Mouse (Mus musculus) left cerebral cortex, postnatal 25 days (tissue): ENCODE measurements at regions not wholly inside any gene's neighbourhood (a gene's known extent, or its start where the extent isn't known, plus 50 kb on each side); places are given as distances from the start of the nearest gene placed in this dataset.
"Not testable (repeated sequence)": the region's sequence is repeated elsewhere in the genome, so short reads cannot be mapped to it uniquely, and the experiment has no call there.

Experiments used
- DNase-seq, 2 experiments: peaks; one replicate each; pipeline ENCODE4 v3.0.0; 2022; ENCODE audit warnings: low spot score in 2 of 2, mixed read lengths in 1 of 2
- intact Hi-C: fragments of 180-260 bp; cut with DNase I; formaldehyde crosslinking; loops from one replicate; pipeline ENCODE4 v1.15.1; 2025

- intact Hi-C loops, result loop anchor here (2.0 to 10.0 kb wide), 8 partner anchors 68 to 910 kb away; partner anchors contain the start of gene Tbl1xr1
Measured at GRCm38 (mm10) chr3:21564847-21565485, 511.5 kb upstream of the Tbl1xr1 start.

GRCm38 (mm10) chr3:21569721-21570120 is 506.7 kb upstream of the Tbl1xr1 start:
- intact Hi-C loops, result loop anchor here (5.0 to 10.0 kb wide), 4 partner anchors 413 to 915 kb away; no protein-coding TSS in a partner anchor
- peak in 1 of 2 experiments; percentile 92 for DNase-seq

More at GRCm38 (mm10) chr3:21564847-21565485, 511.5 kb upstream of the Tbl1xr1 start:
- no peak for DNase-seq

- DNase-seq, result no peak
- intact Hi-C loops, result no loop called here
Measured at GRCm38 (mm10) chr3:21578635-21579034, 497.8 kb upstream of the Tbl1xr1 start.

GRCm38 (mm10) chr3:21582122-21582521 is 494.3 kb upstream of the Tbl1xr1 start:
- no peak for DNase-seq
- intact Hi-C loops, result no loop called here

GRCm38 (mm10) chr3:21585767-21586166 is 490.7 kb upstream of the Tbl1xr1 start:
- DNase-seq, result no peak

GRCm38 (mm10) chr3:21606846-21607245 is 469.6 kb upstream of the Tbl1xr1 start:
- no peak for DNase-seq
- intact Hi-C loops, result no loop called here

More at GRCm38 (mm10) chr3:21585767-21586166, 490.7 kb upstream of the Tbl1xr1 start:
- intact Hi-C loops, result no loop called here

GRCm38 (mm10) chr3:21610231-21610630 is 466.2 kb upstream of the Tbl1xr1 start:
- intact Hi-C loops, result no loop called here

GRCm38 (mm10) chr3:21621745-21622144 is 454.7 kb upstream of the Tbl1xr1 start:
- intact Hi-C loops, result no loop called here

More at GRCm38 (mm10) chr3:21610231-21610630, 466.2 kb upstream of the Tbl1xr1 start:
- no peak for DNase-seq

GRCm38 (mm10) chr3:21625039-21625438 is 451.4 kb upstream of the Tbl1xr1 start:
- intact Hi-C loops, result no loop called here

More at GRCm38 (mm10) chr3:21621745-21622144, 454.7 kb upstream of the Tbl1xr1 start:
- no peak for DNase-seq

GRCm38 (mm10) chr3:21626029-21626428 is 450.4 kb upstream of the Tbl1xr1 start:
- peak; percentile 32 to 42 for DNase-seq
- intact Hi-C loops, result no loop called here

More at GRCm38 (mm10) chr3:21625039-21625438, 451.4 kb upstream of the Tbl1xr1 start:
- DNase-seq, result no peak

- intact Hi-C loops, DNase-seq: not testable (repeated sequence)
Measured at GRCm38 (mm10) chr3:21627048-21627447, 449.4 kb upstream of the Tbl1xr1 start.

GRCm38 (mm10) chr3:21633600-21634221 is 442.7 kb upstream of the Tbl1xr1 start:
- DNase-seq, result peak in 1 of 2 experiments; percentile 40
- intact Hi-C loops, result loop anchor here (5.0 kb wide), 2 partner anchors 304 to 444 kb away; partner anchors contain the start of gene Tbl1xr1

- intact Hi-C loops, result loop anchor here (5.0 kb wide), 2 partner anchors 303 to 443 kb away; partner anchors contain the start of gene Tbl1xr1
- DNase-seq, result no peak
Measured at GRCm38 (mm10) chr3:21634675-21635204, 441.7 kb upstream of the Tbl1xr1 start.

- intact Hi-C loops, result no loop called here
- DNase-seq, result peak in 1 of 2 experiments; percentile 41
Measured at GRCm38 (mm10) chr3:21638886-21639285, 437.6 kb upstream of the Tbl1xr1 start.

GRCm38 (mm10) chr3:21639576-21639975 is 436.9 kb upstream of the Tbl1xr1 start:
- intact Hi-C loops, result no loop called here
- DNase-seq, result no peak

- intact Hi-C loops, result loop anchor here (10.0 kb wide), 1 partner anchor 149 kb away; no protein-coding TSS in a partner anchor
- DNase-seq, result peak in 1 of 2 experiments; percentile 62
Measured at GRCm38 (mm10) chr3:21644086-21644485, 432.4 kb upstream of the Tbl1xr1 start.

- intact Hi-C loops, result loop anchor here (10.0 kb wide), 1 partner anchor 150 kb away; no protein-coding TSS in a partner anchor
- DNase-seq, result peak in 1 of 2 experiments; percentile 71
Measured at GRCm38 (mm10) chr3:21645268-21645667, 431.2 kb upstream of the Tbl1xr1 start.

GRCm38 (mm10) chr3:21649885-21650469 is 426.5 kb upstream of the Tbl1xr1 start:
- intact Hi-C loops, result loop anchor here (10.0 kb wide), 1 partner anchor 155 kb away; no protein-coding TSS in a partner anchor
- peak in 1 of 2 experiments; percentile 53 for DNase-seq

- intact Hi-C loops, result no loop called here
- DNase-seq, result no peak
Measured at GRCm38 (mm10) chr3:21655301-21655700, 421.2 kb upstream of the Tbl1xr1 start.
